Mouse (Mus musculus) liver, adult 2 months (tissue): Measurements from ENCODE around the gene Pik3r3.

ENCODE experiments used
- CTCF ChIP-seq: fragments of 200-500 bp; IDR thresholded peaks from 2 replicates; pipeline ENCODE4 v1.5.1; 2011; ENCODE audit warnings: low read depth, low read length, control low read depth
- POLR2A ChIP-seq: fragments of 200-500 bp; IDR thresholded peaks from 2 replicates; pipeline ENCODE4 v1.6.1; 2011; ENCODE audit warnings: low read length, control low read depth; ENCODE audit not compliant: insufficient read depth; ENCODE audit errors: extremely low read depth

GRCm38 (mm10) chr4:116174466-116175116, 46.8 kb upstream of the Pik3r3 start:
- TF ChIP-seq CTCF: no peak
- no peak for TF ChIP-seq POLR2A
